Mouse (Mus musculus) liver, embryonic 14 days (tissue): ENCODE results near the gene Odc1. TPM values are rescaled to one million over a fixed set of nuclear protein-coding genes. Genes with fewer than 3 reads are reported as not detected.

Experiments
- polyA plus RNA-seq: library from polyadenylated mRNA; depleted of rRNA; stranded (reverse); fragments of >200 nt; gene quantifications from 2 replicates; pipeline ENCODE4 v1.2.3, GENCODE M21; 2012; rRNA removed

The Odc1 gene
- 425 and 505 TPM in 2 replicates for polyA plus RNA-seq

GRCm38 (mm10) chr12:17544209-17545106 is at the start of gene Odc1:
Gene Odc1 (plus strand): TSS chr12:17544794.

Other genes starting within 250 kb of the Odc1 start
- not detected in 2 replicates for gene Atp6v1c2, start 215.4 kb upstream of the Odc1 start, polyA plus RNA-seq
- gene Nol10, start 196.3 kb upstream of the Odc1 start, polyA plus RNA-seq: 7.3 and 8.5 TPM in 2 replicates
- 14.0 and 16.6 TPM in 2 replicates for gene Hpcal1, start 146.1 kb downstream of the Odc1 start, polyA plus RNA-seq